Mouse (Mus musculus): ENCODE results near the gene Dram2.
A peak's percentile ranks its signal among the peaks of the same experiment; 100 is the strongest.
"Not testable (repeated sequence)": the region's sequence is repeated elsewhere in the genome, so short reads cannot be mapped to it uniquely, and the experiment has no call there.

Dram2 gene

GRCm38 (mm10) chr3:106547171-106547923 is at the start of gene Dram2, which contains the start of gene Cept1:
Gene Dram2 (plus strand): TSS chr3:106547798.
Gene Cept1 (minus strand): TSS chr3:106547802.
- peak; percentile 59 for DNase-seq (ENCODE audit: low spot score)

GRCm38 (mm10) chr3:106500510-106500909 is 47.1 kb upstream of the Dram2 start:
- no peak for DNase-seq (ENCODE audit: low spot score)

- no peak for DNase-seq (ENCODE audit: low spot score)
Observed at GRCm38 (mm10) chr3:106502892-106503291, 44.7 kb upstream of the Dram2 start.

- DNase-seq (ENCODE audit: low spot score) = no peak
Observed at GRCm38 (mm10) chr3:106510669-106511068, 36.9 kb upstream of the Dram2 start.

- DNase-seq (ENCODE audit: low spot score) = no peak
Observed at GRCm38 (mm10) chr3:106515016-106515415, 32.6 kb upstream of the Dram2 start.

- DNase-seq (ENCODE audit: low spot score) = no peak
Observed at GRCm38 (mm10) chr3:106522730-106523129, 24.9 kb upstream of the Dram2 start.

GRCm38 (mm10) chr3:106526411-106526810 is 21.2 kb upstream of the Dram2 start:
- DNase-seq (ENCODE audit: low spot score) = no peak

- DNase-seq (ENCODE audit: low spot score) = no peak
Observed at GRCm38 (mm10) chr3:106528032-106528431, 19.6 kb upstream of the Dram2 start.

GRCm38 (mm10) chr3:106533277-106533676 is 14.3 kb upstream of the Dram2 start:
- no peak for DNase-seq (ENCODE audit: low spot score)

GRCm38 (mm10) chr3:106544721-106545316 is 2.8 kb upstream of the Dram2 start:
- no peak for DNase-seq (ENCODE audit: low spot score)

- no peak for DNase-seq (ENCODE audit: low spot score)
Observed at GRCm38 (mm10) chr3:106547924-106548539, 434 bp downstream of the Dram2 start.

GRCm38 (mm10) chr3:106548971-106549370 is 1.4 kb downstream of the Dram2 start:
- DNase-seq (ENCODE audit: low spot score) = no peak

GRCm38 (mm10) chr3:106553411-106553810 is 5.8 kb downstream of the Dram2 start:
- no peak for DNase-seq (ENCODE audit: low spot score)

- DNase-seq (ENCODE audit: low spot score) = no peak
Observed at GRCm38 (mm10) chr3:106555743-106556250, 8.2 kb downstream of the Dram2 start.

- no peak for DNase-seq (ENCODE audit: low spot score)
Observed at GRCm38 (mm10) chr3:106558271-106558670, 10.7 kb downstream of the Dram2 start.

GRCm38 (mm10) chr3:106565876-106566275 is 18.3 kb downstream of the Dram2 start:
- DNase-seq (ENCODE audit: low spot score) = no peak

- DNase-seq (ENCODE audit: low spot score) = no peak
Observed at GRCm38 (mm10) chr3:106573191-106573590, 25.6 kb downstream of the Dram2 start.

- no peak for DNase-seq (ENCODE audit: low spot score)
Observed at GRCm38 (mm10) chr3:106579296-106579695, 31.7 kb downstream of the Dram2 start.

GRCm38 (mm10) chr3:106593631-106594030 is 46.0 kb downstream of the Dram2 start:
- DNase-seq (ENCODE audit: low spot score) = not testable (repeated sequence)

GRCm38 (mm10) chr3:106618103-106618502 is 70.5 kb downstream of the Dram2 start:
- DNase-seq (ENCODE audit: low spot score) = no peak

Measured in urinary bladder, postnatal 10 days (tissue).